Mouse (Mus musculus): Measurements from ENCODE around the gene Zfand2a.

DNA sequence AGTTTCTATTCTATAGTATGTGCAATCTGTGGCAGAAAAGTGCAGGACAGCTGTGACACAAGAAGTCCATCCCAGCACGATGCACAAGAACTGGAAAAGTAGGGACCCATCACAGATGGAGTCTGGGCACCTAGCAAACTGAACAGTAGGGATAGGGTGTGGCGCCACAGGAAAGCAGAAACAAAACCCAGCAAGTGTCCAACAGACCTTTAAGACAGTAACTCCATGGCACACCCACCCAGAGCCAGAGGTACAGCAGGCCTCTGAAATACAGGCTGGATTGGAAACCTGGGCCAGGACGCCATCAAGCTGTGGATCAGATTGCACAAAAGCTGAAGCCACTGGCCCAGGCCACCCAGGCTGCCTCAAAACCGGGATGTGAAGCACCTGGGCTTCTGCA is 41.4 kb downstream of the Zfand2a start:
- TF ChIP-seq CTCF (IDR thresholded peaks at IDR 0.05; ENCODE audit: extremely low read depth, insufficient read length, insufficient replicate concordance, low read depth, low read length), result no peak
- TF ChIP-seq POLR2A (IDR thresholded peaks at IDR 0.05; ENCODE audit: low read depth, low read length), result no peak

Measured in small intestine, adult 2 months (tissue).